Mouse (Mus musculus) midbrain, embryonic 16.5 days (tissue): Measurements from ENCODE around the gene Plce1. TPM values are rescaled to one million over a fixed set of nuclear protein-coding genes. Genes with fewer than 3 reads are reported as not detected.
A peak's percentile ranks its signal among the peaks of the same experiment; 100 is the strongest.

Source experiments
- ATAC-seq: fragments of 200-750 bp; cut with Nextera tagmentation; 2 replicates; pipeline ENCODE4 v1.8.0; 2017; ENCODE audit warnings: moderate TSS enrichment
- H3K27ac ChIP-seq: fragments of 300-500 bp; sonication (generic); 2 replicates; pipeline ENCODE4 v1.5.1; 2014; ENCODE audit warnings: mild to moderate bottlenecking, low read length, mixed read lengths
- H3K27me3 ChIP-seq: fragments of 300-500 bp; sonication (generic); 2 replicates; pipeline ENCODE4 v1.6.1; 2014; ENCODE audit warnings: low read depth, low read length, mixed read lengths; ENCODE audit not compliant: control insufficient read depth, insufficient read depth
- H3K36me3 ChIP-seq: fragments of 300-500 bp; sonication (generic); 2 replicates; pipeline ENCODE4 v1.6.1; 2014; ENCODE audit warnings: mild to moderate bottlenecking, low read length, moderate library complexity, mixed read lengths; ENCODE audit not compliant: control insufficient read depth, insufficient read depth
- H3K4me1 ChIP-seq: fragments of 300-500 bp; sonication (generic); 2 replicates; pipeline ENCODE4 v1.6.1; 2014; ENCODE audit warnings: mild to moderate bottlenecking, low read length, mixed read lengths; ENCODE audit not compliant: control insufficient read depth, insufficient read depth
- H3K4me2 ChIP-seq: fragments of 300-500 bp; sonication (generic); 2 replicates; pipeline ENCODE4 v1.6.1; 2014; ENCODE audit warnings: mild to moderate bottlenecking, low read length, mixed read lengths
- H3K4me3 ChIP-seq: fragments of 300-500 bp; sonication (generic); 2 replicates; pipeline ENCODE4 v1.5.1; 2014; ENCODE audit warnings: low read depth, mild to moderate bottlenecking, low read length, moderate library complexity, mixed read lengths
- H3K9ac ChIP-seq: fragments of 300-500 bp; sonication (generic); 2 replicates; pipeline ENCODE4 v1.6.1; 2014; ENCODE audit warnings: low read depth, low read length, mixed read lengths
- H3K9me3 ChIP-seq: fragments of 300-500 bp; sonication (generic); replicated peaks from 2 replicates; pipeline ENCODE4 v1.6.1; 2014; ENCODE audit warnings: mild to moderate bottlenecking, low read length, mixed read lengths; ENCODE audit not compliant: control insufficient read depth, poor library complexity, severe bottlenecking
- WGBS: fragments of 180-500 bp; shearing (Covaris S2); extraction: QIAGEN DNeasy Blood & Tissue Kit; methylation state at CpG from one replicate; pipeline ENCODE4 v1.1.7; 2014; 5-methylcytosine and 5-hydroxymethylcytosine counted together
- polyA plus RNA-seq: library from polyadenylated mRNA; unstranded; fragments of >200 nt; fragmentation: Nextera tagmentation; extraction: Ambion mirVana; gene quantifications from 2 replicates; pipeline ENCODE4 v1.2.1, GENCODE M21; 2015

The Plce1 gene
- polyA plus RNA-seq, 1 experiment from 2014 or later = 4.4 TPM

DNA sequence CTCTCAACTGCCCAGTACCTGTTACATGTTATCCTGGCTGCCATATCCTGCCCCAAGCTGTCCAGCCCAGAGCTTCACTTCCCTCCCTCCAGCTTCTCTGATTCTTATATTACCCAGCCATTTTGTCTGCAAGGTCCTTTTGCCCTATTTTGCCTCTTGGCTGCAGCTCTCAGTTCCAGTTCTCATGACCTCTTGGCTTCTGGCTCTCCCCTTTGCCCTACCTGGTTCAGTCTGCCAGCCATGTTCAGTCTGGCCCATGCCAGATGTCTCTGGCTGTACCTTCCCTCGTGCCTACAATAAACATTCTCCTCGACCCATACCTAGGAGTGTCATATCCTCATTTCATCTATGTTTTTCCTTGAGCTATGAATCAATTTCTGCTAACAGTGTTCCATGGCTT lies 285.4 kb downstream of the Plce1 start:
- H3K27ac ChIP-seq = no peak overlapping the region
- H3K9me3 ChIP-seq = no peaks in the 10 kb centered on the region
- no peaks in the 10 kb centered on the region for H3K27me3 ChIP-seq
- no peaks in the 10 kb centered on the region for H3K36me3 ChIP-seq
- WGBS = 95% methylated on average over 2 of the region's 2 CpGs
- no peaks in the 10 kb centered on the region for H3K4me1 ChIP-seq
- no peak for ATAC-seq
- no peak overlapping the region for H3K4me2 ChIP-seq
- no peak overlapping the region for H3K4me3 ChIP-seq
- H3K9ac ChIP-seq = no peak overlapping the region

GRCm38 (mm10) chr19:38775548-38775947 lies 294.6 kb downstream of the Plce1 start:
- H3K4me2 ChIP-seq = no peak overlapping the region
- 0 out of 2 replicates have a peak, but pooled peaks have one; percentile 70 for ATAC-seq
- no peaks in the 10 kb centered on the region for H3K36me3 ChIP-seq
- H3K4me1 ChIP-seq = no peaks in the 10 kb centered on the region
- H3K27me3 ChIP-seq = no peaks in the 10 kb centered on the region
- H3K9ac ChIP-seq = no peak overlapping the region
- no peak overlapping the region for H3K4me3 ChIP-seq
- H3K27ac ChIP-seq = no peak overlapping the region
- WGBS = 52% methylated on average over 4 of the region's 4 CpGs
- no peaks in the 10 kb centered on the region for H3K9me3 ChIP-seq

DNA sequence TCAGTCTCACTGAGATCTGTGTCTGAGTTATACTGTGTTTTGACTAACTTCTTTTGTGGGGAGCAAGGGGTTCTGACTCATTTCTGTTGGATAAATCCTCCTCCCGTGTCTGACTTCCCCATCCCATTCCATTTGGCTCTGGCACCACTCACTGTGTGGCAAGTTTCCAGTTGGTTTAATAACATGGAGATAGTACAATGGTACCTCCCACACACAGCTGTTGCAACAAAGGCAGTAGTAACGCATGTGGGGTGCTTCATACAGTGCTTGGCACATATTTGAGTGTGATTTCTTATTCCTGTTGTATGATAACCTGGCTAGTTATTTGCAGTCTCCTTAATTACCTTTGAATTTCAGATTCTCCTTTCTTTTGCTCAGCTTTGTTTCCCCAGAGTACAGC lies 297.9 kb downstream of the Plce1 start:
- WGBS = 66% methylated on average over 2 of the region's 2 CpGs

GRCm38 (mm10) chr19:38783542-38783941 lies 302.6 kb downstream of the Plce1 start:
- WGBS = 89% methylated on average over 9 of the region's 9 CpGs
- H3K4me3 ChIP-seq = no peak overlapping the region
- no peaks in the 10 kb centered on the region for H3K4me1 ChIP-seq
- H3K9ac ChIP-seq = no peak overlapping the region
- H3K9me3 ChIP-seq = no peaks in the 10 kb centered on the region
- H3K27ac ChIP-seq = no peak overlapping the region
- no peak overlapping the region for H3K4me2 ChIP-seq
- no peaks in the 10 kb centered on the region for H3K27me3 ChIP-seq
- H3K36me3 ChIP-seq = peaks cover 3% of the 10 kb centered on the region; the same call in 1 of the 2 replicates
- ATAC-seq = no peak

More for the DNA sequence above, 297.9 kb downstream of the Plce1 start:
- Histone ChIP-seq H3K36me3 (no peaks in the 10 kb centered on the region), H3K4me1 (no peaks in the 10 kb centered on the region), H3K9ac (no peak overlapping the region), H3K4me3 (no peak overlapping the region), H3K9me3 (no peaks in the 10 kb centered on the region), H3K27me3 (no peaks in the 10 kb centered on the region), H3K27ac (no peak overlapping the region), H3K4me2 (no peak overlapping the region)
- no peak for ATAC-seq

GRCm38 (mm10) chr19:38787756-38788155 lies 306.8 kb downstream of the Plce1 start:
- peaks cover 22% of the 10 kb centered on the region; the same call in 1 of the 2 replicates for H3K36me3 ChIP-seq

DNA sequence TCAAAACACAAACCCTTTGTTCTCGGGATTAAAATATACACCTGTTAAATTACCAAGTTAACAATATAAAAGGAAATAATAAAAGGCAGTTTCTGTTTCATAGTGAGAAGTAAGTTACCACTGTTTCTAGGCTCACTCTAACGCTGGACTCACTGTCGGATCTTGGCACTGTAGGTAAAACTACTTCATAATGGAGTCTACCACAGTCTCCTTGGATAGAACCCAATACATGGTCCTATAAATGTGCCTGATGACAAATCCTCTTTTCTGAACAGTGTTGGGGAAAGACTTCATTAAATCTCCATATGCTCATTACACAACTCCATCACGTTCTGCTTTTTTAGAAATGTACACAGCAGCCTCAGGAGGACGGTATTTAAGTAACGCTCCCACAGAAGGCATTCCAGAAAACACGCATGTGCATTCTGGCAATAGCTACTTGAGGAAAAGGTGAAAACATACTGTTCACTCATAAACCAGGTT lies 312.7 kb downstream of the Plce1 start:
- Histone ChIP-seq H3K27me3 (no peaks in the 10 kb centered on the region), H3K9ac (no peak overlapping the region), H3K4me2 (no peak overlapping the region), H3K4me3 (no peak overlapping the region), H3K27ac (no peak overlapping the region), H3K4me1 (no peaks in the 10 kb centered on the region), H3K36me3 (peaks cover 53% of the 10 kb centered on the region), H3K9me3 (no peaks in the 10 kb centered on the region)
- WGBS = 92% methylated on average over 7 of the region's 7 CpGs
- ATAC-seq = no peak

More at GRCm38 (mm10) chr19:38787756-38788155, 306.8 kb downstream of the Plce1 start:
- 89% methylated on average over 6 of the region's 6 CpGs for WGBS
- Histone ChIP-seq H3K27ac (no peak overlapping the region), H3K4me1 (no peaks in the 10 kb centered on the region), H3K4me3 (no peak overlapping the region), H3K4me2 (no peak overlapping the region), H3K9ac (no peak overlapping the region), H3K27me3 (no peaks in the 10 kb centered on the region), H3K9me3 (no peaks in the 10 kb centered on the region)
- ATAC-seq = no peak

DNA sequence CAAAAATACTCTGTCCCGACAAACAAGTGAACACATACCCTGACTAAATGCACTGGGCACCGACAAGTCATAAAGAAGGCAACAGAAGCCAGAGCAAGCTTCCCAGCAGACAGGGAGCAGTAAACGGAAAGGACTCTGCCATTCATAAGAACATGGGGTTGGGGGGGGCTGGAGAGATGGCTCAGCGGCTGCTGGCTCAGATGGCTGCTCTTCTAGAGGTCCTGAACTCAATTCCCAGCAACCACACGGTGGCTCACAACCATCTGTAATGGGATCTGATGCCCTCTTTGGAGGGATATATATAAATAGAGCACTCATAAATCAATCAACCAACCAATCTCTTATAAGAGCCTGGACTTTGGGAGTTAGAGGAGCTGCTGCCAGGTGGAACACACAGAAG lies 315.6 kb downstream of the Plce1 start:
- 90% methylated on average over 5 of the region's 5 CpGs for WGBS
- H3K27ac ChIP-seq = no peak overlapping the region
- H3K36me3 ChIP-seq = peaks cover 41% of the 10 kb centered on the region
- H3K4me3 ChIP-seq = no peak overlapping the region
- H3K9me3 ChIP-seq = no peaks in the 10 kb centered on the region
- H3K9ac ChIP-seq = no peak overlapping the region
- no peak overlapping the region for H3K4me2 ChIP-seq
- ATAC-seq = no peak
- no peaks in the 10 kb centered on the region for H3K4me1 ChIP-seq
- no peaks in the 10 kb centered on the region for H3K27me3 ChIP-seq

GRCm38 (mm10) chr19:38798291-38798690 lies 317.4 kb downstream of the Plce1 start:
- Histone ChIP-seq H3K27me3 (no peaks in the 10 kb centered on the region), H3K4me1 (no peaks in the 10 kb centered on the region), H3K27ac (no peak overlapping the region), H3K4me3 (no peak overlapping the region), H3K36me3 (peaks cover 41% of the 10 kb centered on the region), H3K9ac (no peak overlapping the region), H3K9me3 (no peaks in the 10 kb centered on the region), H3K4me2 (no peak overlapping the region)
- ATAC-seq = no peak
- WGBS = 94% methylated on average over 1 of the region's 1 CpGs

- Histone ChIP-seq H3K9me3 (no peaks in the 10 kb centered on the region), H3K36me3 (peaks cover 41% of the 10 kb centered on the region), H3K9ac (no peak overlapping the region), H3K4me2 (no peak overlapping the region), H3K4me3 (no peak overlapping the region), H3K27ac (no peak overlapping the region), H3K27me3 (no peaks in the 10 kb centered on the region), H3K4me1 (no peaks in the 10 kb centered on the region)
- 95% methylated on average over 6 of the region's 6 CpGs for WGBS
- no peak for ATAC-seq
Measured at GRCm38 (mm10) chr19:38798801-38799200, 317.9 kb downstream of the Plce1 start.
